Mouse (Mus musculus) heart, postnatal 0 days (tissue): ENCODE data around the gene Tusc1. TPM values are rescaled to one million over a fixed set of nuclear protein-coding genes. Genes with fewer than 3 reads are reported as not detected.

Experiments
- ATAC-seq: fragments of 200-750 bp; cut with Nextera tagmentation; 2 replicates; pipeline ENCODE4 v1.8.0; 2017; ENCODE audit warnings: low read depth, moderate number of reproducible peaks, moderate library complexity; ENCODE audit not compliant: insufficient read depth
- DNase-seq: peaks from one replicate; pipeline ENCODE4 v3.0.0-alpha.2; 2016; ENCODE audit warnings: low spot score
- H3K27ac ChIP-seq: fragments of 300-500 bp; sonication (generic); 2 replicates; pipeline ENCODE4 v1.5.1; 2014; ENCODE audit warnings: low read depth, mild to moderate bottlenecking
- H3K27me3 ChIP-seq: fragments of 300-500 bp; sonication (generic); 2 replicates; pipeline ENCODE4 v1.6.1; 2014; ENCODE audit warnings: low read length, mixed read lengths; ENCODE audit not compliant: control insufficient read depth, insufficient read depth
- H3K36me3 ChIP-seq: fragments of 300-500 bp; sonication (generic); replicated peaks from 2 replicates; pipeline ENCODE4 v1.6.1; 2014; ENCODE audit warnings: low read length, mixed read lengths; ENCODE audit not compliant: control insufficient read depth, insufficient read depth
- H3K4me1 ChIP-seq: fragments of 300-500 bp; sonication (generic); 2 replicates; pipeline ENCODE4 v1.6.1; 2014; ENCODE audit warnings: antibody characterized with exemption; ENCODE audit not compliant: control insufficient read depth, insufficient read depth
- H3K4me2 ChIP-seq: fragments of 300-500 bp; sonication (generic); 2 replicates; pipeline ENCODE4 v1.6.1; 2014; ENCODE audit warnings: low read depth, mild to moderate bottlenecking, low read length, moderate library complexity
- H3K4me3 ChIP-seq: fragments of 300-500 bp; sonication (generic); 2 replicates; pipeline ENCODE4 v1.5.1; 2014; ENCODE audit warnings: low read depth, low read length
- H3K9ac ChIP-seq: fragments of 300-500 bp; sonication (generic); replicated peaks from 2 replicates; pipeline ENCODE4 v1.6.1; 2014; ENCODE audit warnings: low read depth, low read length, mixed read lengths
- H3K9me3 ChIP-seq: fragments of 300-500 bp; sonication (generic); replicated peaks from 2 replicates; pipeline ENCODE4 v1.6.1; 2016; ENCODE audit warnings: low read length; ENCODE audit not compliant: control insufficient read depth
- CTCF ChIP-seq: IDR thresholded peaks from 2 replicates; pipeline ENCODE4 v1.5.1; 2016; ENCODE audit warnings: antibody characterized with exemption, control low read depth, low read depth
- EP300 ChIP-seq: IDR thresholded peaks from 2 replicates; pipeline ENCODE4 v1.6.1; 2016; ENCODE audit warnings: antibody characterized with exemption, low read depth
- WGBS: fragments of 180-500 bp; shearing (Covaris S2); extraction: QIAGEN DNeasy Blood & Tissue Kit; methylation state at CpG from one replicate; pipeline ENCODE4 v1.1.7; 2014; 5-methylcytosine and 5-hydroxymethylcytosine counted together
- polyA plus RNA-seq: library from polyadenylated mRNA; unstranded; fragments of >200 nt; fragmentation: Nextera tagmentation; extraction: Ambion mirVana; gene quantifications from 2 replicates; pipeline ENCODE4 v1.2.1, GENCODE M21; 2015
- total RNA-seq: library from RNA; depleted of rRNA; stranded (reverse); fragments of >200 nt; gene quantifications from 2 replicates; pipeline ENCODE4 v1.2.3, GENCODE M21; 2014; ENCODE audit warnings: low replicate concordance; rRNA removed

The Tusc1 gene
- total RNA-seq (4.0 and 12.7 TPM in 2 replicates), polyA plus RNA-seq (3.1 and 3.2 TPM in 2 replicates)

DNA sequence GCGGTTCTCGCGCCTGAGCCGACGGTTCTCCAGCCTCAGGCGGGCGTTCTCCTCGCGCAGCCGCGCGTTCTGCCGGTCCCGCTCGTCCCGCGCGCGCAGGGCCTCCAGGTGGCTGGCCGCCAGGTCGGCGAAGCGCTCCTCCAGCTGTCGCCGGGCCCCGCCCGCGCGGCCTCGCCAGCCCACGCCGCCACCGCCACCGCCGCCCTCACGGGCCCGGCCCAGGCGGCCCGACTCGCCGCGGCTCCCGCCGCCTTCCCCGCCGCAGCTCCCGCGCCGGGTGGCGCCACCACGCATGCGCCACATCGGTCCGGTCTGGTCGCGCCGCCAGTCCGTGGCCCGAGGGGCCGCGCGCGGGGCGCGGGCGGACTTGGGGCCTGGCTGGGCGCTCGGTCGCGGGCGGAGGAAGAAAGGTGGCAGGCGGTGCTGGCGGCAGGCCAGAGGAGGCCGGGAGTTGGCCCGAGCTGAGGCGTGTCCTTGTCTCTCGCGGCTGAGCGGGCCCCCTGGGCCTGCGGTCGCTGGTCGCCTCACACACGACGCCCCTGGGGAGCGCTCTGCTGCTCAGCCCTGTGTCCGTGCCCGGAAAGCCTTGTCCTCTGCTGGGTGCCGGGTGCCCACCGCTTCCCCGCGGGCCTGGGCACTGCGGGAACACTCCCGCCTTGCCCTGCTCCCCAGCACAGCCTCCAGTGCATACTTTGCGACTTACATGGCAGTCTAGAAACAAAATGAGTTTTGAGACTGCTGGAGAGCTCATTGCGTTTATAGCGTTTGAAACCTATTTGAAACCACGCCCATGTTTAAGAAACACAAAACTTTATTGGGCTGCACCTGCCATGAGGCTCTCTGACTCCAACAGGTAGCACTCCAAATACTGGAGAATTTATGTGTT lies at the start of gene Tusc1:
Gene Tusc1, minus strand, starts transcription at position 394 of the 886 bp plus-strand sequence.
- Histone ChIP-seq H3K9me3 (no peaks in the 10 kb centered on the region), H3K4me1 (peaks cover 6% of the 10 kb centered on the region), H3K4me2 (peak within 1 kb of the TSS; percentile 99), H3K4me3 (peak within 1 kb of the TSS; percentile 80), H3K36me3 (no peaks in the 10 kb centered on the region), H3K27ac (peak within 1 kb of the TSS; percentile 93), H3K9ac (peak within 1 kb of the TSS; percentile 91), H3K27me3 (no peaks in the 10 kb centered on the region)
- under 1% methylated on average over 82 of the region's 97 CpGs for WGBS
- no peak for TF ChIP-seq EP300
- no peak for TF ChIP-seq CTCF
- DNase-seq = peak; percentile 46
- peak; percentile 83 for ATAC-seq

DNA sequence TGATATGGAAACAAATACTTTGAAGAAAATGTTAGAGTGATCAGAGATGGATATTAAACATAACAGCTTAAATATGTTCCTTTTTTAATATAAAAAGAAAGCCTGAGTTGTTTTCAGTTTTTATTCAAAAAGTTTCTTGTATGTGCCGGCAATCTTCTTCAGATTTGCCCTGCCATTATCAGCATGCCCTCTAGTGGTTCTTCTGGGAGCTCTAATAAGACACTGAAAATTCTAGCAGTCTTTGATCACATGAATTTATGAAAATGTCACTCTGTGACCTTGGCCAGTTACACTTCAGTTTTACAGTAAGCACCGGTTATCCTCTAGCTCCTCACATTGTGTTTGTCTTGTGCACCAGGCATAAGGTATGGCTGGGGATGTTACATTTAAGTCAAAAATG lies 17.6 kb upstream of the Tusc1 start:
- Histone ChIP-seq H3K9ac (no peak overlapping the region), H3K9me3 (no peaks in the 10 kb centered on the region), H3K4me1 (no peaks in the 10 kb centered on the region), H3K36me3 (no peaks in the 10 kb centered on the region), H3K4me2 (no peak overlapping the region), H3K27me3 (no peaks in the 10 kb centered on the region), H3K27ac (no peak overlapping the region), H3K4me3 (no peak overlapping the region)
- ATAC-seq (no peak), DNase-seq (no peak)
- TF ChIP-seq CTCF = peak; percentile 43
- no peak for TF ChIP-seq EP300
- WGBS = 51% methylated on average over 2 of the region's 2 CpGs

DNA sequence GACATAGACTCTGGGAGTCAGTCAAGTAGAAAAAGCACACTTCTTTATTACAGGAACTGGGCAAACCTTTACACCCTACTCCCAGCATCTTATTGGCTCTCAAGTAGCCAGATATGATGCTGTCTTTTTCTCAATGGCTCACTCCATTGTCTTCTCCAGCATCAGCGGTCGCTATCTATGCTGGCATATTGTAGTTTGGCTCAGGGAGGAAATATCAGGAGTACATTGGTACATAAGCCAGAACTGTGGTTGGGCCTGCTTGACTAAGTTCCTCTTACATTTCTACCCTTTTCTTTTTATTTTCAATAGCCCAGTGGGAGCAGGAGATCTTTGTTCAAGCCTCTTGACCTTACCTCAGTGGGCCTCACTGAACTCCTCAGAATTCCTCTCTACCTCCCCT lies 9.0 kb upstream of the Tusc1 start:
- H3K4me3 ChIP-seq = no peak overlapping the region
- ATAC-seq (no peak), DNase-seq (no peak)
- WGBS = 89% methylated on average over 2 of the region's 2 CpGs
- H3K4me1 ChIP-seq = no peaks in the 10 kb centered on the region
- no peak for TF ChIP-seq EP300
- no peak for TF ChIP-seq CTCF
- H3K9me3 ChIP-seq = no peaks in the 10 kb centered on the region; the same call in 1 of the 2 replicates
- no peak overlapping the region for H3K4me2 ChIP-seq
- no peak overlapping the region for H3K9ac ChIP-seq
- no peaks in the 10 kb centered on the region for H3K36me3 ChIP-seq
- H3K27me3 ChIP-seq = no peaks in the 10 kb centered on the region
- no peak overlapping the region for H3K27ac ChIP-seq

DNA sequence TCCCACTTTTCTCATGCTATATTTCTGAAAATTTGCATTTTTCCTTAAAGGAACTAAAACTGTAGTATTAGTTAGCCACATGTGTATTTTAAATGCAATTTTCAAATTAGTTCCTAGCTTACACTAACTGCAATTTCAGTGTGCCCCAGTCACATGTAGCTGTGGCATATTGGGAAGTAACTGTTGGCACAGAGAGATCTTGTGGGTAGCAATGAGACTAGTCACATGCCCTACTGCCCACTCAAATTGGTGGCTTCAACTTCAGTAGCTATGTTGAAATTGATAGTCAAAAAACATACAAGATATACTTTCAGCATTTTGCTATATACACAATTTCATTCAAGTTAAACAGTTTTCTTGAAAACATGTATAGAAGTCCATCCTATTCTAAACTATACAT lies 6.3 kb upstream of the Tusc1 start:
- ATAC-seq = no peak
- Histone ChIP-seq H3K27ac (no peak overlapping the region), H3K36me3 (no peaks in the 10 kb centered on the region), H3K4me2 (no peak overlapping the region), H3K4me3 (no peak overlapping the region), H3K9me3 (no peaks in the 10 kb centered on the region; the same call in 1 of the 2 replicates), H3K9ac (no peak overlapping the region), H3K4me1 (no peaks in the 10 kb centered on the region), H3K27me3 (no peaks in the 10 kb centered on the region)
- no peak for TF ChIP-seq CTCF
- TF ChIP-seq EP300 = no peak
- DNase-seq = no peak

DNA sequence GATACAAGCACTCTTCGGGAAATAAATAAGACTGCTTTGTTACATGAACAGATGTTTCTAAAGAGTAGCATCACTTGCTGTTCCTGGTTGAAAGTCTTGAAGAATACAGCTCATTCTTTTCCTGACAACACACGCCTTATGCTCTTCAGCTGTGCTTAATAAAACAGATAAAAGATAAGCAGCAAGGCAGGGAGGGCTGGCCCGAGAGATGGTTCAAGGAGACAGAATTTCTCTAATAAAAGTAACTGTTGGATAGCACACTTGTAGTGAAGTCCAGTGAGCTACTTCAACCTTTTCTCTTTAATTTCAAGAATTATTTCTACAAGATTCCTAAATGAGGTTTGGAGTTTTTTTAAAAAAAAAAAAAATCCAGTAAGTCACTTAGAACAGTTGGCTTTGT lies 2.7 kb upstream of the Tusc1 start:
- Histone ChIP-seq H3K9me3 (no peaks in the 10 kb centered on the region), H3K9ac (no peak overlapping the region), H3K27me3 (no peaks in the 10 kb centered on the region), H3K27ac (no peak overlapping the region), H3K4me3 (no peak overlapping the region), H3K36me3 (no peaks in the 10 kb centered on the region), H3K4me2 (no peak overlapping the region), H3K4me1 (peaks cover 6% of the 10 kb centered on the region)
- ATAC-seq = no peak
- WGBS = 52% methylated on average over 3 of the region's 3 CpGs
- TF ChIP-seq EP300 (no peak), CTCF (no peak)
- DNase-seq = no peak
